Mouse (Mus musculus) cerebellum, adult 2 months (tissue): ENCODE results near the gene Gm28230.

Source experiments
- CTCF ChIP-seq: fragments of 200-500 bp; IDR thresholded peaks from 2 replicates; pipeline ENCODE4 v1.5.1; 2011; ENCODE audit warnings: low read depth, mild to moderate bottlenecking, control low read depth, low read length, moderate library complexity, borderline replicate concordance; ENCODE audit not compliant: insufficient read depth
- POLR2A ChIP-seq: fragments of 200-500 bp; IDR thresholded peaks from 2 replicates; pipeline ENCODE4 v1.6.1; 2011; ENCODE audit warnings: low read length, control low read depth, borderline replicate concordance; ENCODE audit not compliant: insufficient read depth

- TF ChIP-seq CTCF = no peak
- TF ChIP-seq POLR2A = no peak
These were observed 21.5 kb upstream of the Gm28230 start for GRCm38 (mm10) chr2:74704999-74705466.
